Mouse (Mus musculus) neural tube, embryonic 12.5 days (tissue): ENCODE data around the gene Gm26938. TPM values are rescaled to one million over a fixed set of nuclear protein-coding genes. Genes with fewer than 3 reads are reported as not detected.

Experiments used
- ATAC-seq: fragments of 200-750 bp; cut with Nextera tagmentation; 2 replicates; pipeline ENCODE4 v1.8.0; 2017; ENCODE audit warnings: low read depth, mild to moderate bottlenecking, moderate TSS enrichment, moderate library complexity; ENCODE audit not compliant: low FRiP score
- H3K27ac ChIP-seq: fragments of 300-500 bp; sonication (generic); 2 replicates; pipeline ENCODE4 v1.5.1; 2016
- H3K27me3 ChIP-seq: fragments of 300-500 bp; sonication (generic); replicated peaks from 2 replicates; pipeline ENCODE4 v1.6.1; 2016; ENCODE audit warnings: mild to moderate bottlenecking
- H3K36me3 ChIP-seq: fragments of 300-500 bp; sonication (generic); 2 replicates; pipeline ENCODE4 v1.6.1; 2016; ENCODE audit warnings: mild to moderate bottlenecking
- H3K4me1 ChIP-seq: fragments of 300-500 bp; sonication (generic); 2 replicates; pipeline ENCODE4 v1.6.1; 2016
- H3K4me2 ChIP-seq: fragments of 300-500 bp; sonication (generic); replicated peaks from 2 replicates; pipeline ENCODE4 v1.6.1; 2016; ENCODE audit warnings: mild to moderate bottlenecking
- H3K4me3 ChIP-seq: fragments of 300-500 bp; sonication (generic); 2 replicates; pipeline ENCODE4 v1.5.1; 2016
- H3K9ac ChIP-seq: fragments of 300-500 bp; sonication (generic); 2 replicates; pipeline ENCODE4 v1.6.1; 2016; ENCODE audit warnings: mild to moderate bottlenecking
- H3K9me3 ChIP-seq: fragments of 300-500 bp; sonication (generic); 2 replicates; pipeline ENCODE4 v1.6.1; 2016; ENCODE audit warnings: mild to moderate bottlenecking
- WGBS: fragments of 180-500 bp; shearing (Covaris S2); methylation state at CpG from one replicate; pipeline ENCODE4 v1.1.7; 2016; 5-methylcytosine and 5-hydroxymethylcytosine counted together
- microRNA-seq: library from miRNA; unstranded; fragments of <30 nt; microRNA quantifications from one replicate; pipeline ENCODE4, GENCODE M21; 2017
- polyA plus RNA-seq: library from polyadenylated mRNA; unstranded; fragments of >200 nt; fragmentation: Nextera tagmentation; extraction: Ambion mirVana; gene quantifications from 2 replicates; pipeline ENCODE4 v1.2.1, GENCODE M21; 2016

The Gm26938 gene
- polyA plus RNA-seq, 1 experiment from 2014 or later, result not detected

DNA sequence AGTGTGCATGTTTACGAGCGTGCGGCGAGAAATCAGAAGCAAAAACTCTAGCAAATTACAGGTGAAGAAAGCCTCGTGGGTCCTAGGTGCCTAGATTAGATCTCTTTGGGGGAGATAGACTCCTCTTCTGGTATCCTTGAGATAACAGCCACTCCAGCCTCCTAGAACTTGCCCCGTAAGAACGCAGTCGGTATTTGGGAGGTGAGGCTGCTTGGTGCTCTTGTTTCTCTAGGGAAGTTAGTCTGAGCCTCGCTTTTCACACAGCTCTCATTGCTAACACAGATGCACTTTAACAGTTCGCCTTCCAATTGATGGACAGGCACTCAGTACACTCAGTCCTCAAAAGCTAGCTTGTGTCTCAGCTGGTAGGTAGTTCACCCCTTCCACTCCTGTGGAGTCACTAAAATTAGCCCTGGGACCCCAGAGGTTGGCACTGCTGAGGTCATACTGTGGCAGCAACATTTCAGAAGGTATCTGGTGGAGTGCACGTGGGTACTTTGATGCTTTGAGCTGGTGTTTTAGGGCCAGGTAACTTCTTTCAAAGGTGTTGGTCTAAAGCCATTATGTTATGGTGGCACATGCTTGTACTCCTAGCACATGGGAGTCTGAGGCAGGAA lies 33.9 kb downstream of the Gm26938 start:
- Histone ChIP-seq H3K4me3 (peak overlapping the region; percentile 77), H3K9me3 (no peaks in the 10 kb centered on the region), H3K27ac (no peak overlapping the region), H3K9ac (peak overlapping the region; percentile 66), H3K36me3 (no peaks in the 10 kb centered on the region), H3K4me1 (peaks cover 47% of the 10 kb centered on the region), H3K4me2 (peak overlapping the region; percentile 100), H3K27me3 (no peaks in the 10 kb centered on the region)
- no peak for ATAC-seq
- WGBS, result 26% methylated on average over 11 of the region's 11 CpGs

- H3K9me3 ChIP-seq, result no peaks in the 10 kb centered on the region
- peak within 1 kb of the TSS; percentile 100 for H3K4me2 ChIP-seq
- H3K4me1 ChIP-seq, result peaks cover 40% of the 10 kb centered on the region
- under 1% methylated on average over 92 of the region's 92 CpGs for WGBS
- peak within 1 kb of the TSS; percentile 66 for H3K9ac ChIP-seq
- ATAC-seq, result peak; percentile 85
- H3K27ac ChIP-seq, result no peak within 1 kb of the TSS
- no peaks in the 10 kb centered on the region for H3K36me3 ChIP-seq
- no peaks in the 10 kb centered on the region for H3K27me3 ChIP-seq
- peak within 1 kb of the TSS; percentile 77 for H3K4me3 ChIP-seq
These were observed 34.7 kb downstream of the Gm26938 start, which contains the start of gene Mafk for GRCm38 (mm10) chr5:139791227-139792158. Gene Mafk (plus strand): TSS chr5:139791513.

DNA sequence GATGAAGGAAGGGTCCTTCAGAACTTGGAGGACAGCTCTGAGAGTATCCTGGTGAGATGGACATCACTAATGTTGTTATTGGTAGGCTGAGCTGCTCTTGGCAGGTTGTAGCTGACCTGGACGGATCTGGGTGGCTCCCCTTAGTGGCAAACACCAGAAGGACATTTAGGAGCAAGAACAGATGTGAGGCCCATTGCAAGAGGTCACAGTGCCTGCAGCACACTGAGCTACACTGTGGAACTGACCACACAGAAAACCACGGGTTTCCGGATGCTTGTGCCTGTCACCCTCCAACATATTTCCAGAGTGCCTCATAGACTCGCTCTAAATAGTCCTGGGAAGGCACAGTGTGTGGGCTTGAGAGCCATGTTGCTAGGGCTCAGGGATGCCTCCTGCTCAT lies 36.7 kb downstream of the Gm26938 start:
- no peaks in the 10 kb centered on the region for H3K27me3 ChIP-seq
- H3K9ac ChIP-seq, result no peak overlapping the region
- WGBS, result 64% methylated on average over 4 of the region's 4 CpGs
- no peaks in the 10 kb centered on the region for H3K9me3 ChIP-seq
- H3K36me3 ChIP-seq, result no peaks in the 10 kb centered on the region
- H3K27ac ChIP-seq, result no peak overlapping the region
- no peak for ATAC-seq
- H3K4me2 ChIP-seq, result no peak overlapping the region
- H3K4me3 ChIP-seq, result no peak overlapping the region
- peaks cover 21% of the 10 kb centered on the region for H3K4me1 ChIP-seq

GRCm38 (mm10) chr5:139781406-139781805 lies 44.8 kb downstream of the Gm26938 start:
- Histone ChIP-seq H3K4me1 (no peaks in the 10 kb centered on the region), H3K4me3 (no peak overlapping the region), H3K9me3 (no peaks in the 10 kb centered on the region), H3K4me2 (no peak overlapping the region), H3K9ac (no peak overlapping the region), H3K27me3 (no peaks in the 10 kb centered on the region), H3K36me3 (no peaks in the 10 kb centered on the region), H3K27ac (no peak overlapping the region)
- ATAC-seq, result no peak
- 85% methylated on average over 8 of the region's 8 CpGs for WGBS

GRCm38 (mm10) chr5:139776966-139777365 lies 49.2 kb downstream of the Gm26938 start:
- Histone ChIP-seq H3K36me3 (peaks cover 20% of the 10 kb centered on the region), H3K4me1 (peaks cover 13% of the 10 kb centered on the region), H3K9ac (no peak overlapping the region), H3K9me3 (no peaks in the 10 kb centered on the region), H3K27ac (no peak overlapping the region), H3K27me3 (no peaks in the 10 kb centered on the region), H3K4me3 (no peak overlapping the region), H3K4me2 (no peak overlapping the region)
- WGBS, result 83% methylated on average over 5 of the region's 5 CpGs
- no peak for ATAC-seq

GRCm38 (mm10) chr5:139775216-139775926 lies 50.8 kb downstream of the Gm26938 start, which contains the start of gene Ints1:
Gene Ints1 (minus strand): TSS chr5:139775674.
- H3K27ac ChIP-seq, result peak within 1 kb of the TSS; percentile 15; the same call in 1 of the 2 replicates
- H3K4me1 ChIP-seq, result peaks cover 13% of the 10 kb centered on the region
- peaks cover 36% of the 10 kb centered on the region for H3K36me3 ChIP-seq
- H3K4me2 ChIP-seq, result peak within 1 kb of the TSS; percentile 97
- peak within 1 kb of the TSS; percentile 86 for H3K9ac ChIP-seq
- peak within 1 kb of the TSS; percentile 98 for H3K4me3 ChIP-seq
- no peaks in the 10 kb centered on the region for H3K27me3 ChIP-seq
- no peaks in the 10 kb centered on the region for H3K9me3 ChIP-seq
- peak; percentile 89 for ATAC-seq
- under 1% methylated on average over 55 of the region's 55 CpGs for WGBS

DNA sequence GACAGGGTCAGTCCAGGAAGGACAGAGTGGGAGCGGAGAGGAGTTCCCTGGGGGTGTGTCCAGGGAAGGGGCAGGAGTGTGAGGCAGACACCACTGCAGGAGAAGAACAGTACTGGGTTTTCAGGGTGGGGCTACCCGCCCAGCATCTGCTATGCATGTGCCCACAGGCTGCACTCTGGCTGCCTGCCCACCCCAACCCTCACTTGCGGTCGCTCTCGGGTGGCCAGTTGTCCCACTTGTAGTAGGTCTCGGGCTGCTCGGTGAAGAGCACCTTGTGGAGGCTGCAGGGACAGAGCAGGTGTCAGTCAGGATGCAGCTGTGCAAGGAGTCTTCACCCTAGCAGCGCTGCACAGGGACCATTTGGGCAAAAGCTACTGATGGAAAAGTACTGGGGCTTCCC lies 58.0 kb downstream of the Gm26938 start:
- ATAC-seq, result no peak
- Histone ChIP-seq H3K4me1 (no peaks in the 10 kb centered on the region), H3K4me2 (no peak overlapping the region), H3K9ac (no peak overlapping the region), H3K27ac (no peak overlapping the region), H3K4me3 (no peak overlapping the region), H3K36me3 (peaks cover 98% of the 10 kb centered on the region), H3K9me3 (no peaks in the 10 kb centered on the region), H3K27me3 (no peaks in the 10 kb centered on the region)
- 90% methylated on average over 8 of the region's 8 CpGs for WGBS

DNA sequence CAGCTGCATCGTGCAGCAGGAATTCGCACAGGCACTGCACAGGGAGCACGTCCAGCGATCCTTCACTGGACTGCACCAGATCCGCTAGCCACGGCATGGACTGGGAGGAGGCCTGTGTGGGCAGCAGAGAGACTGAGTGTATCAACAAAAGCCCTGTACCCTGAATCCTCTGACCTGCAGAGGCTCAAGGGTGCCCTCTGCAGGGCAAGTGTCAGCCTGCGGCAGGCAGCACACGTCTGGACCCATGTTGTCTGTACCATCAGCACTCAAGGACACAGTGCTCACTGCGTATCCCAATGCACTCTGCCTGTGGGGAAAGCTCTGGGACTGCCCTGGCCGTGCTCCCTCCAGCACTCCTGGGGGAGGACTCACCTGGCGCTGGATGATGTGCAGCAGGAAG lies 61.9 kb downstream of the Gm26938 start:
- Histone ChIP-seq H3K27me3 (no peaks in the 10 kb centered on the region), H3K4me2 (no peak overlapping the region), H3K4me1 (no peaks in the 10 kb centered on the region), H3K9ac (no peak overlapping the region), H3K36me3 (peaks cover 98% of the 10 kb centered on the region), H3K9me3 (no peaks in the 10 kb centered on the region), H3K27ac (no peak overlapping the region), H3K4me3 (no peak overlapping the region)
- WGBS, result 75% methylated on average over 11 of the region's 11 CpGs
- ATAC-seq, result no peak

GRCm38 (mm10) chr5:139758096-139758495 lies 68.1 kb downstream of the Gm26938 start:
- no peaks in the 10 kb centered on the region for H3K27me3 ChIP-seq
- H3K9ac ChIP-seq, result no peak overlapping the region
- WGBS, result 89% methylated on average over 16 of the region's 16 CpGs
- no peaks in the 10 kb centered on the region for H3K9me3 ChIP-seq
- no peak overlapping the region for H3K4me3 ChIP-seq
- H3K36me3 ChIP-seq, result peaks cover 100% of the 10 kb centered on the region
- H3K27ac ChIP-seq, result no peak overlapping the region
- no peak overlapping the region for H3K4me2 ChIP-seq
- ATAC-seq, result no peak
- H3K4me1 ChIP-seq, result no peaks in the 10 kb centered on the region

Small RNA genes within 50 kb of the gene (microRNA-seq; reads per million reads assigned to microRNA genes)
- not detected for gene Mir7037

Other genes starting within 250 kb of the Gm26938 start
- gene Micall2, start 90.1 kb downstream of the Gm26938 start, polyA plus RNA-seq, result 7.4 and 7.8 TPM in 2 replicates
- gene Ints1, start 50.7 kb downstream of the Gm26938 start, polyA plus RNA-seq, result 33.7 and 34.3 TPM in 2 replicates
- 12.8 and 12.9 TPM in 2 replicates for gene Mafk, start 34.9 kb downstream of the Gm26938 start, polyA plus RNA-seq
- gene Tmem184a, start 6.5 kb downstream of the Gm26938 start, polyA plus RNA-seq, result 0.29 and 0.68 TPM in 2 replicates
- gene Psmg3, start 478 bp upstream of the Gm26938 start, polyA plus RNA-seq, result 68.5 and 70.2 TPM in 2 replicates
- gene Elfn1, start 81.5 kb upstream of the Gm26938 start, polyA plus RNA-seq, result 2.6 TPM in 2 replicates